Mouse (Mus musculus): ENCODE results near the gene Lypd6b. TPM values are rescaled to one million over a fixed set of nuclear protein-coding genes. Genes with fewer than 3 reads are reported as not detected.
A peak's percentile ranks its signal among the peaks of the same experiment; 100 is the strongest.

Gene Lypd6b
- polyA plus RNA-seq, 1 experiment from 2014 or later: 7.9 TPM

DNA sequence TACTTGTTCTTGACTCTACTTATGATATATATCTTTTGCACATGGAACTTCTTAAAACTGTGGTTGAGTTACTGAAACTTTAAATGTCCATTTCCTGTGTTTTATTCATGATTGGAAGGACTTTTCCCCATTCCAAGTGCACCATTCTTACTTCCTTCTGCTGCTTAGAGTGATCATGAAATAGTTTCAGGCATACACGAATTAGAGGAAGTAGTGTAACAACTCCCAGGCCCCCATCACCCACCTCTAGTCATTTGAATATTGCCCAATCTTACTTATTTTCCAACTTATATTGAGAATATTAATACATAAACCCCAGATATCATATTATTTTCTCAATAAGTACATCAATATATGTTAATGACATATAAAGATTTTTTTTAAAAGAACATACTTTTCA, 139.9 kb downstream of the Lypd6b start:
- H3K9me3 ChIP-seq (ENCODE audit: control insufficient read depth, low read length): no peaks in the 10 kb centered on the region
- H3K27ac ChIP-seq (replicated peaks; ENCODE audit: low read depth, low read length): no peak overlapping the region
- no peaks in the 10 kb centered on the region for H3K27me3 ChIP-seq (replicated peaks; ENCODE audit: control insufficient read depth, insufficient read depth, low read length)
- H3K4me3 ChIP-seq (ENCODE audit: low read depth, low read length): no peak overlapping the region
- ATAC-seq (ENCODE audit: low read depth) (no peak), DNase-seq (ENCODE audit: low spot score) (no peak)
- 40% methylated on average over 1 of the region's 1 CpGs for WGBS
- H3K4me2 ChIP-seq (ENCODE audit: low read depth, low read length): no peak overlapping the region
- H3K4me1 ChIP-seq (ENCODE audit: control insufficient read depth, insufficient read depth, low read length): no peaks in the 10 kb centered on the region
- no peaks in the 10 kb centered on the region for H3K36me3 ChIP-seq (ENCODE audit: control insufficient read depth, insufficient read depth, low read length)
- no peak overlapping the region for H3K9ac ChIP-seq (ENCODE audit: low read depth, low read length)

DNA sequence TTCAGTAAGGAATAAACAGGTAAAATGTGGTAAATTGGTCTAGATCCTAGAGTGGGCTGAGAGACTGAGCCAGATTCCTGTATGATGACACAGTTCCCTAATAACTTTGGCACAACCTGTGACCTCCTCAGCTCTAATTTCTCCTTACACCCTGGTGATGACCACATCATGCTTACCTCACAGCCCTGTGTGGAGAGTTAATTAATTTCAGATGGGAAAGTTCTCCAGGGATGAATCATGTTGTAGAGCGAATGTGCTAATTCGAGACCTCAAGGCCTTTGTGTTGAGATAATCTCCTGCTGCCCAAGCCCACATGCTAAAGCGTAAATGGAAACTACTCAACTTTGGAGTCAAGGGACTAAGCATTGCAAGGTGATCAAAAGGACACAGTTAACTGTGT, 142.4 kb downstream of the Lypd6b start:
- no peak for DNase-seq (ENCODE audit: low spot score)
- 80% methylated on average over 3 of the region's 3 CpGs for WGBS
- Histone ChIP-seq H3K27ac (replicated peaks; ENCODE audit: low read depth, low read length) (no peak overlapping the region), H3K9ac (ENCODE audit: low read depth, low read length) (no peak overlapping the region), H3K9me3 (ENCODE audit: control insufficient read depth, low read length) (no peaks in the 10 kb centered on the region), H3K4me1 (ENCODE audit: control insufficient read depth, insufficient read depth, low read length) (no peaks in the 10 kb centered on the region), H3K4me2 (ENCODE audit: low read depth, low read length) (no peak overlapping the region), H3K27me3 (replicated peaks; ENCODE audit: control insufficient read depth, insufficient read depth, low read length) (no peaks in the 10 kb centered on the region), H3K4me3 (ENCODE audit: low read depth, low read length) (no peak overlapping the region), H3K36me3 (ENCODE audit: control insufficient read depth, insufficient read depth, low read length) (no peaks in the 10 kb centered on the region)
- ATAC-seq (ENCODE audit: low read depth): no peak

DNA sequence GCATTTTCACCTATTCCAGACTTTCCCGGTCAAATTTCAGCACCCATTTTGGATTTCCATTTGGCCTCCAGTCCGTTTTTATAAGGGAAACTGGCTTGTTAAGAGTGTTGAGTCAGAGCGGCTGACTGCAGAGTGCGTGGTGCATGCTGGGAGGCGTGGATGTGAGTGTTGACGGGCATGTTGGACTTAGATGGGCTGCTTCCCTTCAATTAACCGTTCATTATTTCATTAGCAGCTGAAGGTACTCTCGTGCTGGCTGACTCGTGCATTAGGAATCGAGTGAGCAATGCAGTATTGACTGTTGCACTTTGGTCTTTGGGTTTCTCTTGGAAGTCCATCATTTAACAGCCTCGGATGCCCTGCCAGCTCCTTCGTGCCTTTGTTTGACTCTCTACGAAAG, 150.1 kb downstream of the Lypd6b start:
- Histone ChIP-seq H3K36me3 (ENCODE audit: control insufficient read depth, insufficient read depth, low read length) (no peaks in the 10 kb centered on the region), H3K4me3 (ENCODE audit: low read depth, low read length) (no peak overlapping the region), H3K27me3 (replicated peaks; ENCODE audit: control insufficient read depth, insufficient read depth, low read length) (no peaks in the 10 kb centered on the region), H3K4me2 (ENCODE audit: low read depth, low read length) (no peak overlapping the region), H3K27ac (replicated peaks; ENCODE audit: low read depth, low read length) (no peak overlapping the region), H3K9me3 (ENCODE audit: control insufficient read depth, low read length) (no peaks in the 10 kb centered on the region), H3K4me1 (ENCODE audit: control insufficient read depth, insufficient read depth, low read length) (no peaks in the 10 kb centered on the region), H3K9ac (ENCODE audit: low read depth, low read length) (no peak overlapping the region)
- WGBS: 74% methylated on average over 13 of the region's 13 CpGs
- DNase-seq (ENCODE audit: low spot score) (no peak), ATAC-seq (ENCODE audit: low read depth) (no peak)

DNA sequence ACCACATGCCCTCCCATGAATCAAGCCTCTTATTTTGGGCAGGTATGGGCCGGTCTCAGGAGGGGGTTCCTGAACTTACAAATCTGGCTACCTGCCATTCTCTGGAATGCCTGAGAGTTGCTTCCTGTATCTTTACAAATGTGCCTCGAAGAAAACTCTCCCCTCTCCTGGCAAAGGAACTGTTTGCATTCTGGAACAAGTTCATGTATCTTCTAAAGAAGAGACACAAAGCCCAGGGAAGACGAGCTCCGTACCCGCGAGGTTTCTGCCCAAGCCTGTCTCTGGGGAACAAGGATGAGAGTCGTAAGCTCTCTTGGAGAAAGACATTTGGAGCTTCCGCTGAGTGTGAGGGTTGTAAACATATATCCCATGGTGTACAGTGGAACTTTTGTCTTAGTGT, 150.8 kb downstream of the Lypd6b start:
- DNase-seq (ENCODE audit: low spot score) (peak; percentile 81), ATAC-seq (ENCODE audit: low read depth) (0 out of 2 replicates have a peak, but pooled peaks have one; percentile 30)
- Histone ChIP-seq H3K4me3 (ENCODE audit: low read depth, low read length) (no peak overlapping the region), H3K27ac (replicated peaks; ENCODE audit: low read depth, low read length) (no peak overlapping the region), H3K4me1 (ENCODE audit: control insufficient read depth, insufficient read depth, low read length) (no peaks in the 10 kb centered on the region), H3K4me2 (ENCODE audit: low read depth, low read length) (no peak overlapping the region), H3K36me3 (ENCODE audit: control insufficient read depth, insufficient read depth, low read length) (no peaks in the 10 kb centered on the region), H3K9ac (ENCODE audit: low read depth, low read length) (no peak overlapping the region), H3K9me3 (ENCODE audit: control insufficient read depth, low read length) (no peaks in the 10 kb centered on the region), H3K27me3 (replicated peaks; ENCODE audit: control insufficient read depth, insufficient read depth, low read length) (no peaks in the 10 kb centered on the region)
- WGBS: 53% methylated on average over 8 of the region's 8 CpGs

DNA sequence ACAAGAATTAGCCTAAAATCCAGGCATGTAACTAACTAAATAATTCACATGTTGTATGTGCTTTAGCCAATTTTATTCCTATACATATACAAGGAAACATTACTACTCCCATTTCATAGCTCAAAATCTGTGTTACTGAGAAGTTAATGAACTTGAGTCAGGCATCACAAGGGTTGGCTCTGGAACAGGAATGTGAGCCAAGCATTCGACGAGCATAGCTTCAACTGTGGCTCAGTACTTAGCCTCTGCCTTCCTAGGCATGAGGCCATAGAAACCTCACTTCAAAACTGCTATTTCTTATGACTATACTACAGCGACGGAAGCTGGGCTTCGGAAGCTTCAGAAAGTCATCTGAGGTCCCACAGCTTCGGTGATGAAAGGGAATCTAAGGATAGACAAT, 152.9 kb downstream of the Lypd6b start:
- H3K9me3 ChIP-seq (ENCODE audit: control insufficient read depth, low read length): no peaks in the 10 kb centered on the region
- DNase-seq (ENCODE audit: low spot score) (peak; percentile 60), ATAC-seq (ENCODE audit: low read depth) (no peak)
- no peak overlapping the region for H3K4me3 ChIP-seq (ENCODE audit: low read depth, low read length)
- H3K36me3 ChIP-seq (ENCODE audit: control insufficient read depth, insufficient read depth, low read length): no peaks in the 10 kb centered on the region
- 70% methylated on average over 6 of the region's 6 CpGs for WGBS
- H3K9ac ChIP-seq (ENCODE audit: low read depth, low read length): no peak overlapping the region
- no peak overlapping the region for H3K27ac ChIP-seq (replicated peaks; ENCODE audit: low read depth, low read length)
- H3K4me2 ChIP-seq (ENCODE audit: low read depth, low read length): no peak overlapping the region
- no peaks in the 10 kb centered on the region for H3K4me1 ChIP-seq (ENCODE audit: control insufficient read depth, insufficient read depth, low read length)
- H3K27me3 ChIP-seq (replicated peaks; ENCODE audit: control insufficient read depth, insufficient read depth, low read length): no peaks in the 10 kb centered on the region

DNA sequence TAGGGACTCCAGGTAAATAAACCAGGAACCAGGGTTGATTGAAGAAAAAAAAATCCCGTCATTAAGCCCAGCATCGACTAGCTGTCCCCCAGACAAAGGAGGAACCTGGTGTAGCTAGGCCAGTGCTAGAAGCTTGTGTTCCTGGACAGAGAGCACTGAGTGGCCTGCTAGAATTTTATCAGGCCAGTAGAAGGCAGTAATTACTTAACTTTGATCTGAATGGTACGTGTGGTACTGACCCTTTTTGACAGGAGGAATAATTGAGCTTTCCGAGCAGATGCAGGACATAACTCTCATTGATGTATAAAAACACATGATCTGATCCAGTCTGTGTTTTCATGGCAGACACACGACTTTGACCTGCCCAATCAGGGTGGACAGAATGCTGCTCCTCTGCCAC, 154.6 kb downstream of the Lypd6b start:
- Histone ChIP-seq H3K9me3 (ENCODE audit: control insufficient read depth, low read length) (no peaks in the 10 kb centered on the region), H3K36me3 (ENCODE audit: control insufficient read depth, insufficient read depth, low read length) (no peaks in the 10 kb centered on the region), H3K9ac (ENCODE audit: low read depth, low read length) (no peak overlapping the region), H3K4me2 (ENCODE audit: low read depth, low read length) (no peak overlapping the region), H3K27me3 (replicated peaks; ENCODE audit: control insufficient read depth, insufficient read depth, low read length) (no peaks in the 10 kb centered on the region), H3K27ac (replicated peaks; ENCODE audit: low read depth, low read length) (no peak overlapping the region), H3K4me1 (ENCODE audit: control insufficient read depth, insufficient read depth, low read length) (no peaks in the 10 kb centered on the region), H3K4me3 (ENCODE audit: low read depth, low read length) (no peak overlapping the region)
- WGBS: 68% methylated on average over 5 of the region's 5 CpGs
- ATAC-seq (ENCODE audit: low read depth): no peak
- DNase-seq (ENCODE audit: low spot score): no peak

DNA sequence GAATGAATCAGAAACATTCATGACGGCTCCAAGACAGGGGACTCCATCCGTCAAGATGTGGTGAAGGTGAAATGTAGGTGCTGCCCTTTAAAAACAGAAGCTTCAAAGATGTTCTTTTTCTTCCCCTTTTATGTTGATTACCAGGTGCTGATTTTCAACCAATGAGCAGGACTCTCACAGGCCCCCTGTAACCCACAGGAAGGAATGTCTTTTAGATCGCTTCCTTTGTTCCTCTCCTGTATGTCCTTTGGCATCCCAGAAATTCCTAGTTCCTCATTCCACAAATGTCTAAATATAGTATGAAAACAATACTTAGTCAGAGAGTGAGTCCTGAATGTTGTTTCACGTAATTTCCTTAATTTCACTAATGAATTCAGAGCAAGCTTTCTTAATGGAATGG, 164.2 kb downstream of the Lypd6b start:
- no peak overlapping the region for H3K27ac ChIP-seq (replicated peaks; ENCODE audit: low read depth, low read length)
- H3K9me3 ChIP-seq (ENCODE audit: control insufficient read depth, low read length): peaks cover 13% of the 10 kb centered on the region
- no peaks in the 10 kb centered on the region for H3K27me3 ChIP-seq (replicated peaks; ENCODE audit: control insufficient read depth, insufficient read depth, low read length)
- no peaks in the 10 kb centered on the region for H3K4me1 ChIP-seq (ENCODE audit: control insufficient read depth, insufficient read depth, low read length)
- 0 out of 2 replicates have a peak, but pooled peaks cover 6% of the 10 kb centered on the region for H3K36me3 ChIP-seq (ENCODE audit: control insufficient read depth, insufficient read depth, low read length)
- ATAC-seq (ENCODE audit: low read depth): no peak
- no peak overlapping the region for H3K4me3 ChIP-seq (ENCODE audit: low read depth, low read length)
- no peak overlapping the region for H3K4me2 ChIP-seq (ENCODE audit: low read depth, low read length)
- no peak for DNase-seq (ENCODE audit: low spot score)
- 56% methylated on average over 4 of the region's 4 CpGs for WGBS
- no peak overlapping the region for H3K9ac ChIP-seq (ENCODE audit: low read depth, low read length)

DNA sequence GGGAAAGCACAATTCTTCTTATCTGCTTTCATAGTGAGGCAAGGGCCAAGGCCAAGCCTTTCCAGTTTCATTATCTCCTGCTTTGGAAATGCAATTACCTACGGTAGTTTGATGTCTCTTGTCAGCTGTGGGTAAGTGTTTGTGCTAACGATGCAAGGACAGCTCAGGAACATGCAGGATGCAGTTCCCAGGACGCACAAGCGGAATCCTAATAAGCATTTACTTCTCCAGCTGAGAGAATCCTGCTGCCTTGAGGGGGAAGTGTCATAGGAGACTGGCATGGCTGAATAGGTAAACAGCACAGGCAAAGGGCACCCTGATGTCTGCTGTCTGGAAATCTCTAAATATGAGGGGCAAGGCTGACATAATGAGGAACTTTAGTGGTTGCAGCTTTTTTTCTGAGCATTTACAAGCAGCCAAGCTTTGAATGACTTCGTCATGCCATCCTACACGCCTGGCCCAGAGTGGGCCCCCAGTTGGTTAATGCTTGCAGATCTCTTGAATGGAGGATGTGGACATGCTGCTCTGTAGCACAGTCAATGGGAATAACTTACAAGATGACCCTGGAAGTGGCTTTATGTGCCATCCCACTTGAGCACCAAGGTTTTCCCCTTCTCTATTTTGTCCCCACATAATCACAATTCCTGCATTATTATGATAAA, 165.3 kb downstream of the Lypd6b start:
- no peak for DNase-seq (ENCODE audit: low spot score)
- Histone ChIP-seq H3K36me3 (ENCODE audit: control insufficient read depth, insufficient read depth, low read length) (0 out of 2 replicates have a peak, but pooled peaks cover 6% of the 10 kb centered on the region), H3K4me2 (ENCODE audit: low read depth, low read length) (no peak overlapping the region), H3K4me3 (ENCODE audit: low read depth, low read length) (no peak overlapping the region), H3K9ac (ENCODE audit: low read depth, low read length) (no peak overlapping the region), H3K27ac (replicated peaks; ENCODE audit: low read depth, low read length) (no peak overlapping the region), H3K27me3 (replicated peaks; ENCODE audit: control insufficient read depth, insufficient read depth, low read length) (no peaks in the 10 kb centered on the region), H3K9me3 (ENCODE audit: control insufficient read depth, low read length) (peaks cover 13% of the 10 kb centered on the region), H3K4me1 (ENCODE audit: control insufficient read depth, insufficient read depth, low read length) (peaks cover 5% of the 10 kb centered on the region; the same call in 1 of the 2 replicates)
- no peak for ATAC-seq (ENCODE audit: low read depth)
- 53% methylated on average over 6 of the region's 6 CpGs for WGBS

DNA sequence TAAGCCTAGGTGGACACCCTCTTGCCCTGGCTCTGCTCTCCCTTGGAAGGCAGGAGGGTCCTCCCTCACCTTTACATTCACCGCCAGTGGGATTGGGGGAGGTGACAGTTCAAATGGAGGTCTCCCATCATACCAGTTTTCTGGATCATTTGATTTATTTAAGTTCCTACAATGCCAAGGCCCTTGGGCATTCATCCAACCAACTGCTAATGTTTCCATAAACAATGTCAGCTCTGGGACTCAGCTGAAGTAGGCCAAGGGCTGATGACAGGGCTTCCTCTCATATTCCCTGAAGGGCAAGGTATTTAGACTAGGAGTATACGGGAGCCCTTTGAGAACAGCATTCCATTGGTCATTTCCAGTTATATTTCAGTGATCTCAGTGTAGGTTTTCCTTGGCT, 170.0 kb downstream of the Lypd6b start:
- Histone ChIP-seq H3K9ac (ENCODE audit: low read depth, low read length) (no peak overlapping the region), H3K27me3 (replicated peaks; ENCODE audit: control insufficient read depth, insufficient read depth, low read length) (no peaks in the 10 kb centered on the region), H3K4me3 (ENCODE audit: low read depth, low read length) (no peak overlapping the region), H3K36me3 (ENCODE audit: control insufficient read depth, insufficient read depth, low read length) (no peaks in the 10 kb centered on the region), H3K27ac (replicated peaks; ENCODE audit: low read depth, low read length) (no peak overlapping the region), H3K9me3 (ENCODE audit: control insufficient read depth, low read length) (no peaks in the 10 kb centered on the region), H3K4me1 (ENCODE audit: control insufficient read depth, insufficient read depth, low read length) (peaks cover 6% of the 10 kb centered on the region; the same call in 1 of the 2 replicates), H3K4me2 (ENCODE audit: low read depth, low read length) (no peak overlapping the region)
- peak; percentile 84 for DNase-seq (ENCODE audit: low spot score)
- 46% methylated on average over 2 of the region's 2 CpGs for WGBS
- ATAC-seq (ENCODE audit: low read depth): peak; percentile 74; the same call in 1 of the 2 replicates
